Mouse (Mus musculus): ENCODE measurements at regions not wholly inside any gene's neighbourhood (a gene's known extent, or its start where the extent isn't known, plus 50 kb on each side); places are given as distances from the start of the nearest gene placed in this dataset.

- in situ Hi-C loops (cut with MboI; ENCODE audit: low sequenced_read_pairs) = no loop called here
These were observed 94.9 kb upstream of the Klf6 start for GRCm38 (mm10) chr13:5766394-5766793.

GRCm38 (mm10) chr13:5767202-5767601 is 94.1 kb upstream of the Klf6 start:
- in situ Hi-C loops (cut with MboI; ENCODE audit: low sequenced_read_pairs) = no loop called here

- in situ Hi-C loops (cut with MboI; ENCODE audit: low sequenced_read_pairs) = no loop called here
These were observed 92.6 kb upstream of the Klf6 start for GRCm38 (mm10) chr13:5768699-5769098.

- in situ Hi-C loops (cut with MboI; ENCODE audit: low sequenced_read_pairs) = no loop called here
These were observed 91.7 kb upstream of the Klf6 start for GRCm38 (mm10) chr13:5769283-5770260.

- in situ Hi-C loops (cut with MboI; ENCODE audit: low sequenced_read_pairs) = no loop called here
These were observed 87.5 kb upstream of the Klf6 start for GRCm38 (mm10) chr13:5773811-5774210.

- in situ Hi-C loops (cut with MboI; ENCODE audit: low sequenced_read_pairs) = no loop called here
These were observed 82.7 kb upstream of the Klf6 start for GRCm38 (mm10) chr13:5778443-5779171.

GRCm38 (mm10) chr13:5779410-5779809 is 81.9 kb upstream of the Klf6 start:
- in situ Hi-C loops (cut with MboI; ENCODE audit: low sequenced_read_pairs) = no loop called here

GRCm38 (mm10) chr13:5782540-5782939 is 78.7 kb upstream of the Klf6 start:
- in situ Hi-C loops (cut with MboI; ENCODE audit: low sequenced_read_pairs) = no loop called here

GRCm38 (mm10) chr13:5787114-5787513 is 74.2 kb upstream of the Klf6 start:
- in situ Hi-C loops (cut with MboI; ENCODE audit: low sequenced_read_pairs) = no loop called here

GRCm38 (mm10) chr13:5789302-5789701 is 72.0 kb upstream of the Klf6 start:
- in situ Hi-C loops (cut with MboI; ENCODE audit: low sequenced_read_pairs) = no loop called here

GRCm38 (mm10) chr13:5802079-5802478 is 59.2 kb upstream of the Klf6 start:
- in situ Hi-C loops (cut with MboI; ENCODE audit: low sequenced_read_pairs) = loop anchor here (10.0 kb wide), 1 partner anchor 53 kb away; no protein-coding TSS in a partner anchor

- in situ Hi-C loops (cut with MboI; ENCODE audit: low sequenced_read_pairs) = loop anchor here (10.0 kb wide), 1 partner anchor 52 kb away; no protein-coding TSS in a partner anchor
These were observed 58.5 kb upstream of the Klf6 start for GRCm38 (mm10) chr13:5802826-5803225.

- in situ Hi-C loops (cut with MboI; ENCODE audit: low sequenced_read_pairs) = loop anchor here (10.0 kb wide), 1 partner anchor 51 kb away; no protein-coding TSS in a partner anchor
These were observed 57.5 kb upstream of the Klf6 start for GRCm38 (mm10) chr13:5803540-5804380.

- in situ Hi-C loops (cut with MboI; ENCODE audit: low sequenced_read_pairs) = loop anchor here (10.0 kb wide), 1 partner anchor 50 kb away; no protein-coding TSS in a partner anchor
These were observed 56.8 kb upstream of the Klf6 start for GRCm38 (mm10) chr13:5804381-5804941.

GRCm38 (mm10) chr13:5808380-5808779 is 52.9 kb upstream of the Klf6 start:
- in situ Hi-C loops (cut with MboI; ENCODE audit: low sequenced_read_pairs) = loop anchor here (10.0 kb wide), 1 partner anchor 46 kb away; no protein-coding TSS in a partner anchor

Measured in CH12F3 (cell line).